Mouse (Mus musculus) urinary bladder, postnatal 4 days (tissue): ENCODE results near the gene Gm17387.

Source experiments
- DNase-seq, 2 experiments: peaks; one replicate each; pipeline ENCODE4 v3.0.0; 2021 to 2022; ENCODE audit warnings: low spot score in 2 of 2

The Gm17387 gene

DNA sequence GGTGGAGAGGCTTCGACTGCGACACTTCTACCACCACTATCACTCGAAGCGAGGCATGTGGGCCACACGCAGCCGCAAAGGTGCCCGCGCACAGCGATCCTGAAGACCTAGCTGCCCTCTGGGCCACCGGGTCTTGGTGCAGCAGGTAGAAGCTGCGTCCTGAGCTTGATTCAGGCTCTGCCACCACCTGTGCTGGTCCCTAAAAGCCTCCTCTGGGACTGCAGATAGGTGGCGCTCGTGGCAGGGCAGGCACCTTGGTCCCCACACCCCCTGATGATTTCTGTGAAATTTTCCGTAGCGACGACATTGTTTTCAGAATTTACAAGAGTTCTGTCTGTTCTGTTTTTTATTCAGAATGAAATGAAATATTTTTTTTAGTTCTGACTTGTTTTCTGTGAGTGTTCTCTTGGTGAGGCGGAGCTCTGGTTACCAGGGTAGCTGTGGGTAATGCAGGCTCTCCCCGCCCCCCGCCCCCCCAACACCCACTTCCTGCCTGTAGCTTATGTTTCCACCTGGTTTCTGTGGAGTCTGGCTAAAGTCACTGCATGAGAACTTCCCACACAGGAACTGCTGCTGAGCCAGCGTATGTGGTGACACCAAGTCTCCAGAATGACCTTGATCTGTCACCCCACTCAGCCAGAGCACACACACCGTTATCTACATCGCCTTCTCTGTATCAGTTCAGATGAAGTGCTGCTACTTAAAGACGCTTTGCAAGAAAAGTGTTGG is 43.2 kb downstream of the Gm17387 start:
- no peak for DNase-seq

- DNase-seq: no peak
Observed at GRCm38 (mm10) chr7:141073782-141074181, 44.9 kb downstream of the Gm17387 start.

DNA sequence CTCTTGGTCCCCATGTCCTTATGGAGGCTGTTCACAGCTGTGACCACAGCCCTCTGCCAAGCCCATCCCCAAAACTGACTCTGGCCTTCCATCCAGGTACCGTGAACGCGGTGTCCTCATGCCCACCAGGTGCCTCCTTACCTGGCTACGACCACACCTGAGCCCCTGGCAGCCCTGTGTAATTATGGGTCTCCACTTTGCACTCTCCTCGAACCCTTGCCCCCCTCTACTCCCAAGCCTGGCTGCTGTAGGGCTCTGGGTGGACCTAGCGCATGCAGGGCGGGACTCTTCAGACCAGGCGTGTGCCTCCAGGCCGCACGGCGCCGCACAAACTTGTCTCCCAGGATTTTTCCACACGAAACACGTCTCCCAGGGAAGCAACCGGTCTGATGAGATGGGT is 48.9 kb downstream of the Gm17387 start, which contains the start of gene Pkp3:
Gene Pkp3 (plus strand): TSS at position 378 of the 400 bp plus-strand sequence.
- no peak for DNase-seq

DNA sequence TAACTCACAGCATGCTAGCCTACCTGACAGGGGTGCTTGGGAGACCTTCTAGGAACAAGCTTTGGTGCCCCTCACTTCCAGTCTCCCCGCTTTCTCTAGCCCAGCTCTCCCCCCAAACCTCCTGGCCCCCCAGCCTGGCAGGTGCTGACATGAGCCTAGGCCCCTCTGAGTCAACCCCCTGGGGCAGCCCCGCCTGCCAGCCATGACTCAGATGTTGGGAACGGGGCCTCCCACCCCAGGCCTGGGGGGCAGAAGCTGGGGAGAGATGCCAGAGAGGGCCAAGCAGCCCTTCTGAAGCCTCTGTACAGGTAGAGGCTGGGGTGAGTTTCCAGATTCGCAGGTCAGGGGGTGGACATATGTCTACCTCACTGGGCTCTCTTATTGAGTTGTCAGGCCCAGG is 49.9 kb downstream of the Gm17387 start:
- DNase-seq: peak in 1 of 2 experiments; percentile 50
